15 mouse cellular contexts compared by ENCODE assay signal in genomic region chr8:3682435-3682834, GRCm38 (mm10). TPM values are rescaled to one million over a fixed set of nuclear protein-coding genes. Genes with fewer than 3 reads are reported as not detected.
DNase-seq lines count a peak whose midpoint lies in the region.
"Had no signal": no experiment of that assay in that cellular context is flagged by ENCODE, and none has a peak within 500 bp of the region (broad histone marks: within the 10 kb centered on the region; RNA-seq: fewer than 3 reads in every experiment).

No protein-coding gene starts in this region.

- peak; percentile 38 for DNase-seq in cerebellum, adult 9-10 months
- DNase-seq in cerebellum, adult 11 months: no peak
- DNase-seq in layer of hippocampus, postnatal 10 days (ENCODE audit: low spot score in 2 of 2): peak; percentile 17 to 19
- DNase-seq in layer of hippocampus, postnatal 14 days (ENCODE audit: low spot score in 2 of 2): no peak
- DNase-seq in testis, postnatal 10 days (ENCODE audit: low spot score): peak; percentile 32
- DNase-seq in testis, postnatal 14 days (ENCODE audit: low spot score): no peak
- DNase-seq in urinary bladder, postnatal 25 days (ENCODE audit: low spot score): no peak
- DNase-seq: adrenal gland, postnatal 14 days; embryo, embryonic 11 days; gastrocnemius, adult 2 months; gastrocnemius, postnatal 25 days; heart, postnatal 36 days had no signal

RNA-seq across cellular contexts. Expression of gene Trappc5, which starts 6.3 kb away (rescaled TPM):
- total RNA-seq in layer of hippocampus, postnatal 10 days (2021): 10 to 100 TPM; 31.5 to 34.4 TPM
- 10 to 100 TPM; 27.9 to 28.5 TPM for total RNA-seq in layer of hippocampus, postnatal 14 days (2021)

RNA-seq across cellular contexts. Expression of gene Fcor, which starts 10.3 kb away (rescaled TPM):
- 10 to 100 TPM; 23.0 to 24.6 TPM for total RNA-seq in layer of hippocampus, postnatal 10 days (2021)
- 10 to 100 TPM; 19.8 to 23.4 TPM for total RNA-seq in layer of hippocampus, postnatal 14 days (2021)
- total RNA-seq: CH12.LX; gastrocnemius, adult 2 months had no signal

RNA-seq across cellular contexts. Expression of gene Fcer2a, which starts 11.5 kb away (rescaled TPM):
- not detected for total RNA-seq in layer of hippocampus, postnatal 10 days (2021)
- not detected for total RNA-seq in layer of hippocampus, postnatal 14 days (2021)
- total RNA-seq: common myeloid progenitor, adult 5-6 weeks; gastrocnemius, adult 2 months; granulocyte monocyte progenitor cell, adult 5-6 weeks had no signal

RNA-seq across cellular contexts. Expression of gene Mcemp1, which starts 16.9 kb away (rescaled TPM):
- under 1 TPM; 0.38 to 0.39 TPM for total RNA-seq in layer of hippocampus, postnatal 10 days (2021)
- under 1 TPM in 1 of 2 experiments, not detected in 1; 0.33 TPM for total RNA-seq in layer of hippocampus, postnatal 14 days (2021)
- total RNA-seq: gastrocnemius, adult 2 months; gastrocnemius, postnatal 25 days had no signal

RNA-seq across cellular contexts. Expression of gene Retn, which starts 26.9 kb away (rescaled TPM):
- total RNA-seq in layer of hippocampus, postnatal 10 days (2021): 1 to 10 TPM; 1.1 TPM
- total RNA-seq in layer of hippocampus, postnatal 14 days (2021): under 1 TPM; 0.39 to 0.45 TPM
- total RNA-seq: CH12.LX; common myeloid progenitor, adult 5-6 weeks had no signal

Comparison
In these comparisons a context has a peak if more than half of its experiments do, and no peak if none do; other contexts are left out.
1. DNase-seq: peak in cerebellum, adult 9-10 months (single experiment), layer of hippocampus, postnatal 10 days (2 of 2) and testis, postnatal 10 days (single experiment); none in cerebellum, adult 11 months (single experiment), layer of hippocampus, postnatal 14 days (0 of 2), testis, postnatal 14 days (single experiment) and urinary bladder, postnatal 25 days (single experiment).